Mouse (Mus musculus) liver, embryonic 11.5 days (tissue): ENCODE results near the gene Exoc3l. TPM values are rescaled to one million over a fixed set of nuclear protein-coding genes. Genes with fewer than 3 reads are reported as not detected.

Experiments used
- ATAC-seq: fragments of 200-750 bp; cut with Nextera tagmentation; replicated peaks from 2 replicates; pipeline ENCODE4 v1.8.0; 2017; ENCODE audit warnings: moderate number of reproducible peaks, mild to moderate bottlenecking, moderate TSS enrichment, moderate library complexity; ENCODE audit not compliant: low FRiP score
- DNase-seq: peaks from one replicate; pipeline ENCODE4 v3.0.0-alpha.2; 2017; ENCODE audit warnings: low spot score
- H3K27ac ChIP-seq: fragments of 300-500 bp; sonication (generic); 2 replicates; pipeline ENCODE4 v1.5.1; 2014; ENCODE audit warnings: mild to moderate bottlenecking, low read depth, low read length, control low read depth
- H3K27me3 ChIP-seq: fragments of 300-500 bp; sonication (generic); replicated peaks from 2 replicates; pipeline ENCODE4 v1.6.1; 2014; ENCODE audit warnings: low read length, mixed read lengths; ENCODE audit not compliant: control insufficient read depth, insufficient read depth
- H3K36me3 ChIP-seq: fragments of 300-500 bp; sonication (generic); 2 replicates; pipeline ENCODE4 v1.6.1; 2014; ENCODE audit warnings: mild to moderate bottlenecking, low read length, moderate library complexity, mixed read lengths; ENCODE audit not compliant: control insufficient read depth, insufficient read depth
- H3K4me1 ChIP-seq: fragments of 300-500 bp; sonication (generic); replicated peaks from 2 replicates; pipeline ENCODE4 v1.6.1; 2014; ENCODE audit warnings: low read length, mixed read lengths; ENCODE audit not compliant: control insufficient read depth, insufficient read depth
- H3K4me2 ChIP-seq: fragments of 300-500 bp; sonication (generic); 2 replicates; pipeline ENCODE4 v1.6.1; 2014; ENCODE audit warnings: mild to moderate bottlenecking, control low read depth, moderate library complexity
- H3K4me3 ChIP-seq: fragments of 300-500 bp; sonication (generic); 2 replicates; pipeline ENCODE4 v1.5.1; 2014; ENCODE audit warnings: low read depth, low read length, control low read depth
- H3K9ac ChIP-seq: fragments of 300-500 bp; sonication (generic); 2 replicates; pipeline ENCODE4 v1.6.1; 2014; ENCODE audit warnings: low read depth, low read length, control low read depth
- H3K9me3 ChIP-seq: fragments of 300-500 bp; sonication (generic); 2 replicates; pipeline ENCODE4 v1.6.1; 2016; ENCODE audit warnings: low read length, inconsistent platforms, mixed read lengths; ENCODE audit not compliant: control insufficient read depth
- WGBS: fragments of 180-500 bp; shearing (Covaris S2); extraction: QIAGEN DNeasy Blood & Tissue Kit; methylation state at CpG from one replicate; pipeline ENCODE4 v1.1.7; 2014; 5-methylcytosine and 5-hydroxymethylcytosine counted together
- polyA plus RNA-seq: library from polyadenylated mRNA; unstranded; fragments of >200 nt; fragmentation: Nextera tagmentation; extraction: Ambion mirVana; gene quantifications from 2 replicates; pipeline ENCODE4 v1.2.1, GENCODE M21; 2014

Exoc3l gene
- polyA plus RNA-seq, 1 experiment from 2014 or later = 19.6 TPM

DNA sequence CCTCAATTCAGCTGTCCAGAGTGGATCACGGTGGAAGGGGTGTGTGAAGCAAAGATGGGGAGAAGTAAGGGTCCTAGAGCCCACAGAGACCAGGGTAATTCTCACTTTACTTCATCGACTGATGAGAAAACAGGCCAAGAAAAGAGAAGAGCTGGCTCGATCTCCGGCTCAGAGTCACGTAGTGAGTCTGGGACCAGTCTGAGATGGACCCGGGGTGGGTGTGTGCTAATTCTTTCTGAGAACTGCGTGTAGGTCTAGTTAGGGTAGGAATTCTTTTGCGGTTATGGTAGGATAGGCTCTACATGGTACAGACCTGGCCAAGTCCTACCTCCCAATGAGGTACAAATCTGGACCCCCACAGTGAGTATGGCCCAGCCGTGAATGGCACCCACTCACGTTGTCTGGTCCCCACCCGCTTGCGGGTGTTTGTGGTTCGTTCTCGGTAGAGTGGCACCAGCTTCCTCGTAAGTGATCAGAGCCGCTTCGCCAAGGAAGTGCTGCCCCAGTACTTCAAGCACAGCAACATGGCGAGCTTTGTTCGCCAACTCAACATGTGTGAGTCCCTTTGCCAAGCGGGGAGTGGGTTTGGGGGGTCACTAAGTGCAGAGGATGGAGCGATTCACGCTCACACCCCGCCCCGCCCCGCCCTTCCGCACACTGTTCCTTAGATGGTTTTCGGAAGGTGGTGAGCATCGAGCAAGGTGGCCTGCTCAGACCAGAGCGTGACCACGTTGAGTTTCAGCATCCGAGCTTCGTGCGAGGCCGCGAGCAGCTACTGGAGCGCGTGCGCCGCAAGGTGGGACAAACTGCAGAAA, 25.6 kb downstream of the Exoc3l start:
- Histone ChIP-seq H3K4me2 (peak overlapping the region; percentile 73), H3K27me3 (peaks cover 95% of the 10 kb centered on the region), H3K9ac (no peak overlapping the region), H3K4me1 (peaks cover 23% of the 10 kb centered on the region), H3K36me3 (no peaks in the 10 kb centered on the region), H3K27ac (no peak overlapping the region), H3K9me3 (peaks cover 6% of the 10 kb centered on the region; the same call in 1 of the 2 replicates), H3K4me3 (peak overlapping the region; percentile 45)
- 6% methylated on average over 39 of the region's 39 CpGs for WGBS
- ATAC-seq = no peak
- no peak for DNase-seq

DNA sequence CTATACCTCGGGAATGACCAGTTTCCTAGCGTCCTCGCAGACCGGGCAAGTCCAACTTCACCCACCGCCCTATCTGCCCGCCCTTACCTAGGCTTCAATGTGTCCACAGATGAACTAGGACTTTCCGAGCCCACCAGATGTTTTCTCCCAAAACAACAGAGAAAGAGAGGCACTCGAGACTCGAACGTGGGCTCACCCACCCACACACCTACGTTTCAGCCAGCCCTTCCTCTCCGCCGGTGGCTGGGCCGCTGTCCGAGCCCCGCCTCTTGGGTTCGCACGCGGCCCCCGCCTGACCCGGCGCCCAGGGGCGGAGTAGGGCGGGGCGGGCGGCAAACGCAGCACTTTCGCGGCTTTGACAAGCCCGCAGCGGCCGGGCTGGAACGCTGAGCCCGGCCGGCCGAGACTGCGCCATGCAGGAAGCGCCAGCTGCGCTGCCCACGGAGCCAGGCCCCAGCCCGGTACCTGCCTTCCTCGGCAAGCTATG, 26.4 kb downstream of the Exoc3l start, which contains the start of gene Hsf4:
Hsf4 (plus strand) TSS at position 341 of the 487 bp plus-strand sequence.
- peak within 1 kb of the TSS; percentile 73 for H3K4me2 ChIP-seq
- ATAC-seq = 0 out of 2 replicates have a peak, but pooled peaks have one; percentile 22
- peaks cover 30% of the 10 kb centered on the region for H3K4me1 ChIP-seq
- no peaks in the 10 kb centered on the region for H3K36me3 ChIP-seq
- WGBS = 2% methylated on average over 42 of the region's 42 CpGs
- no peak for DNase-seq
- no peak within 1 kb of the TSS for H3K27ac ChIP-seq
- H3K9ac ChIP-seq = no peak within 1 kb of the TSS; the same call in 1 of the 2 replicates
- H3K4me3 ChIP-seq = peak within 1 kb of the TSS; percentile 45
- peaks cover 6% of the 10 kb centered on the region; the same call in 1 of the 2 replicates for H3K9me3 ChIP-seq
- peaks cover 87% of the 10 kb centered on the region for H3K27me3 ChIP-seq

DNA sequence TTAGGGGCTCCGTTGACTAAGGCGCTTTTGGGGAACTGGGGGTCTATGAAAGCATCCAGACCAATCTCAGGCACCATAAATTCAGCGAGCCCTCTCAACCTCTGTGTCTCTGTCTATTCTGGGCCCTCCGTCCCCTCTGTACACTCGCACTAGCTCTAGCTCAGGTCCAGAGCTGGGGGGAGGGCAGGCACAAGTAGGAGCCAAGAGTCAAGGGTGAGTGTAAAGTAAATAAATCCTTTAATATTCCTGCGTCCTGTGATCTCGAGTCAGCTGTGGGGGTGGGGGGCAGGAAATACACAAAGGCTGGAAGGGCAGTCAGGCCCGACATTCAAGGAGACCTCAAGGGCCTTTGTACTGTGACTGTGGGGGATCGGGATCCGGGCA, 26.8 kb downstream of the Exoc3l start:
- no peak overlapping the region for H3K9ac ChIP-seq
- peaks cover 6% of the 10 kb centered on the region; the same call in 1 of the 2 replicates for H3K9me3 ChIP-seq
- peaks cover 30% of the 10 kb centered on the region for H3K4me1 ChIP-seq
- H3K27me3 ChIP-seq = peaks cover 83% of the 10 kb centered on the region
- ATAC-seq (no peak), DNase-seq (no peak)
- WGBS = 6% methylated on average over 10 of the region's 10 CpGs
- H3K4me3 ChIP-seq = peak overlapping the region; percentile 45
- H3K4me2 ChIP-seq = peak overlapping the region; percentile 73
- no peaks in the 10 kb centered on the region for H3K36me3 ChIP-seq
- H3K27ac ChIP-seq = no peak overlapping the region

DNA sequence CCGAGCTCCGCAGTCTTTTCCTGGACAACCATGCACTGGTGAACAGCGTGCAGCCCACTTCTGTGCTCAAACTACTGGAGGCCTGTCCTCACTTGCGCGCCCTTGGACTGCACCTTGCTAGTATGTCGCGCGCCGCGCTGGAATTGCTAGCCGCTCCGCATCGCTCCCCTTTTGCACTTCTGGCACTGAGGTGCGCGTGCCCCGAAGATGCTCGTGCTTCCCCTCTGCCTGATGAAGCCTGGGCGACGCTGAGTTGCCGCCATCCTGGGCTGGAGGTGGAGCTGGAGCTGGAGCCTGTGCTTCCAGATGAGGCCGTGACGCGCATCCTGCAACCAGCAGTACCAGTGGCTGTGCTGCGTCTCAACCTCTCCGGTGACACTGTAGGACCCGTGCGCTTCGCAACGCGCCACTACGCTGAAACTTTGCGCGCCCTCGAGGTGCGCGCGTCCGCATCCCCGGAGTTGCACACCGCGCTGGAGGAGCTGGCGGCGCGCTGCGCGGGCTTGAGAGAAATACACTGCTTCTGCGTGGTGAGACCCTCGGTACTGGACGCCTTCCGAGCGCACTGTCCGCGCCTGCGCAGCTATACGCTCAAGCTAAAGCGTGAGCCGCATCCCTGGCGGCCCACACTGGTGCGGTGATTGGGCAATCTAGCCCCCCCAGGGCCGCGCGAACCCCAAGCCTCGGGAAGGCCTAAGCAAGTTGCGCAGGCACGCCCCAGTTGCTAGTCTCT, 27.4 kb downstream of the Exoc3l start:
- Histone ChIP-seq H3K4me1 (peaks cover 32% of the 10 kb centered on the region), H3K27me3 (peaks cover 79% of the 10 kb centered on the region), H3K9me3 (peaks cover 6% of the 10 kb centered on the region; the same call in 1 of the 2 replicates), H3K36me3 (no peaks in the 10 kb centered on the region), H3K9ac (peak overlapping the region; percentile 28), H3K4me2 (peak overlapping the region; percentile 73), H3K27ac (no peak overlapping the region), H3K4me3 (peak overlapping the region; percentile 45)
- DNase-seq = peak; percentile 65
- peak; percentile 3; the same call in 1 of the 2 replicates for ATAC-seq
- 4% methylated on average over 65 of the region's 65 CpGs for WGBS

DNA sequence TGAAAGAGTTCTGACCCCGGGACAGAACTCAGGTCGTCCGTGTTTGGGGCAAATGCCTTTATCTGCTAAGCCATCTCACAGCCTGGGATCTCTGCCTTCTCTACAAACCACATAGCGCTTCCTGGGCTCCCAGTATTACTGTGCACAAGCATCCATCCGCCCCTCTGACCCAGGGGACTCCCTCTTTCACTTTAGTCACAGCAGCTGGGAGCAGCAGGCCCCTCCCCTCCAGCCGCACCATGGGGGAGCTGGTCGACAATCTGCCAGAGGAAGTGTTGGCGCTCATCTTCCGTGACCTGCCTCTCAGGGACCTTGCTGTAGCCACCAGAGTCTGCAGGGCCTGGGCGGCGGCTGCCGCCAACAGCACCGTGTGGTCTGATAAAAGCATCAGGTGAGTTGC, 29.1 kb downstream of the Exoc3l start:
- H3K27me3 ChIP-seq = peaks cover 62% of the 10 kb centered on the region
- peaks cover 6% of the 10 kb centered on the region; the same call in 1 of the 2 replicates for H3K9me3 ChIP-seq
- H3K36me3 ChIP-seq = no peaks in the 10 kb centered on the region
- DNase-seq (no peak), ATAC-seq (no peak)
- no peak overlapping the region for H3K9ac ChIP-seq
- 19% methylated on average over 13 of the region's 13 CpGs for WGBS
- H3K27ac ChIP-seq = no peak overlapping the region
- peaks cover 35% of the 10 kb centered on the region for H3K4me1 ChIP-seq
- no peak overlapping the region for H3K4me2 ChIP-seq
- no peak overlapping the region for H3K4me3 ChIP-seq

DNA sequence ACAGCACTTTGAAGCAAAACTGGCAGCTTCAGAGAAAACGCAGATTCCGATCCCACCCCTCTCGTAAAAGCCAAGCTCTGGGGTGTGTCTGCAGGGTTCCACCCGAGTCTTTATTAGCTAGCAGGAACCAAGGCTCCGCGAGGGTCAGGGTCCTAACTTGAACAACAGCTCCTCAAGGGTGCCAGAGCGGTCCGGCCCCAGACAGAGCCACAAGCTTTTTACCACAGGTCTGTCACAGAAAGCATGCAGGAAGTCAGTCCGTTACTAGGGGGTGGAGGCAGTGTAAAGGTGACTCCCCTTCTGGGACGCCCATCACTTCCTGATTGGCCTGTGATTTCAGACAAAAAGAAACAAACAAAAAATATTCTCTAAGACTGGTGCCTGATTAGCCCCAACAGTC, 30.8 kb downstream of the Exoc3l start:
- H3K4me2 ChIP-seq = peak overlapping the region; percentile 81
- peaks cover 49% of the 10 kb centered on the region for H3K27me3 ChIP-seq
- peaks cover 35% of the 10 kb centered on the region for H3K4me1 ChIP-seq
- no peak overlapping the region for H3K27ac ChIP-seq
- WGBS = 13% methylated on average over 10 of the region's 10 CpGs
- H3K36me3 ChIP-seq = no peaks in the 10 kb centered on the region
- peaks cover 6% of the 10 kb centered on the region; the same call in 1 of the 2 replicates for H3K9me3 ChIP-seq
- H3K4me3 ChIP-seq = peak overlapping the region; percentile 64
- DNase-seq (no peak), ATAC-seq (0 out of 2 replicates have a peak, but pooled peaks have one; percentile 24)
- peak overlapping the region; percentile 75 for H3K9ac ChIP-seq

DNA sequence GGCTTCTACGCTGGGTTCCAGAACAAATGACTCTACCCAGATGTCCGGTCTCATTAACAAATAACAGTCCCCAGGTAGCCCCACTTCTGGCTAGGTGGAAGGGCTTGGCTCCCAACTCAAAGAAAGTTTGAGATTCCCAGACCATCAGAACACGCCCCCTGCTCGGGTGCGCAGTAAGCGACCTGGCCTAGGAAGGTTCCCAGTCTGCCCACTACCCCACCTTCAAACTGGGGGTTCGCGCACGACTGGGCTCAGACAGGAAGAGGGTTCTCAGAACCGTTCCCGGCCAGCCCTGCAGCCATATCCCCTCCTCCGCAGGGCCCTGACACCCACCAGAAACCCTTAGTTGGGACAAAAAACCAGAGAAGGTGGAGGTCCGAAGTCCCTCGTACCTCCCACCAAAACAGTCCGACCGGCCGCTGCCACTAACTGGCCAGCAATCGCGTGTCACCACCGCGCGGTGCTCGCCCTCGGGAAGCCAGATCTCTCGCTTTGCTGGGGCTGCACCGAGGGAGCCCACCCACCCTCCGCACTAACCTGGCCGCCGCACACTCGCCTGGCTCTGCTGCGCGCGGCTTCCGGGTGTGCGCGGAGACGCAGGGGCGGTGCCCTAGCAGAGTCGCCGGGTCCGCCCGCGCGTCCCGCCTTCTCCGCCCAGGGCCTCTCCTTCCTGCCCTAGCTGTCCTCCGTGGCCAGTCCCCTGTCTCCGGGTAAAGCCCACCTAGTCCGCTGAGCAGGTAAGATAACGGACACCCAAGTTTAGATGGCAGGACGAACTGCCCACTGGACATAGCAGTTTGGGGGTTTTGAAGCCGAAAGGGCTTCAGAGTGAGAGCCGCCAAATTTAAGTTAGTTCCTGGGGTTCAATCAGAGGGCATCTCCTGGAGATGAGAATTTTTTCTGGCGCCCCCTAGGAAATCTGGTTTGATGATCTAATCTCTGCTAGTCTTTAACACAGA, 31.6 kb downstream of the Exoc3l start, which contains the start of the genes Tradd and Fbxl8:
Tradd (minus strand) TSS at position 586 of the 959 bp plus-strand sequence.
Fbxl8 (plus strand) TSS at position 625 of the 959 bp plus-strand sequence.
- peak; percentile 80 for ATAC-seq
- peaks cover 49% of the 10 kb centered on the region for H3K27me3 ChIP-seq
- no peaks in the 10 kb centered on the region for H3K36me3 ChIP-seq
- H3K4me3 ChIP-seq = peak within 1 kb of the TSS; percentile 64
- H3K4me2 ChIP-seq = peak within 1 kb of the TSS; percentile 81
- peaks cover 6% of the 10 kb centered on the region; the same call in 1 of the 2 replicates for H3K9me3 ChIP-seq
- peaks cover 34% of the 10 kb centered on the region for H3K4me1 ChIP-seq
- H3K27ac ChIP-seq = no peak within 1 kb of the TSS
- H3K9ac ChIP-seq = peak within 1 kb of the TSS; percentile 75
- WGBS = 2% methylated on average over 54 of the region's 54 CpGs
- peak; percentile 78 for DNase-seq
